Mouse (Mus musculus): ENCODE results near the gene Stac.

Stac gene

GRCm38 (mm10) chr9:111689680-111690483, at the start of gene Stac:
Gene Stac (minus strand): TSS chr9:111690348.
- DNase-seq (ENCODE audit: extremely low spot score, low spot score) = peak; percentile 57

GRCm38 (mm10) chr9:111739431-111740245, 49.5 kb upstream of the Stac start:
- DNase-seq (ENCODE audit: extremely low spot score, low spot score) = peak; percentile 22

GRCm38 (mm10) chr9:111739026-111739425, 48.9 kb upstream of the Stac start:
- no peak for DNase-seq (ENCODE audit: extremely low spot score, low spot score)

DNA sequence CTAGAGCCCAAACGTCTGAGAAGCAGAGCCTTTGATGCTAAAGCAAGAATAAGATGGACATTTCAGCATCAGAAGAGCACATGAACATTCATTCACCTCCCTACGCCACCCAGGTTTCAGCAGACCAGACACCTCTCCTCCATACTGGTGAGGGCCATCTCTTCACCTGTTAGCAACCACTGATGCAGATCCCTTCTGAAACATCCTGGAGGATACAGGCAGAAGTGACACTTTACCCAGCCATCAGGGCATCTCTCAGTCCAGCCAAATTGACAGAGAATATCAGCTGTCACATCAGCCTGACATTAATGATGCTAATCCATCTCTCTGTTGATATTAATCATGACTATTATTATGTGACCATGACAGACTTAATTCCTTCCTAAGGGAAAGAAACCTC, 47.6 kb upstream of the Stac start:
- DNase-seq (ENCODE audit: extremely low spot score, low spot score) = no peak

DNA sequence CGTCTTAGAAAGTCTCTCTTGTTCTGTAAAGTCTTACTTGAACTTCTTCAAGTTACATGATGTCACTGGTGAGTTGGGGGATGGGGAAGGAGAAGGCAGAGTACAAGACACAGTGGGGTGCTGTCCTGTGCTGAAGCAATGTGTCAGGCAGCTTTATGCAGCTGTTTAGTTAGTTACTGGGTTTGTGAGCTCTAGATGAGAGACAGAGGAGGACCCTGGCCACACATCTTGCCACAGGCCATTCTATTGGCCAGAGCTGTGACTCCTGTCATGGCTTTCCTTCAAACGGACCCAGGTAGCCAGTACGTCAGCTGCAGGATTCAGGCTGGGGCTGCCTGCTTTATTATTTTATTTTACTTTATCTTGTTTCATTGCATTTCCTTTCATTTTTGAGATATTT, 45.8 kb upstream of the Stac start:
- no peak for DNase-seq (ENCODE audit: extremely low spot score, low spot score)

GRCm38 (mm10) chr9:111731939-111732670, 42.0 kb upstream of the Stac start:
- DNase-seq (ENCODE audit: extremely low spot score, low spot score) = no peak

DNA sequence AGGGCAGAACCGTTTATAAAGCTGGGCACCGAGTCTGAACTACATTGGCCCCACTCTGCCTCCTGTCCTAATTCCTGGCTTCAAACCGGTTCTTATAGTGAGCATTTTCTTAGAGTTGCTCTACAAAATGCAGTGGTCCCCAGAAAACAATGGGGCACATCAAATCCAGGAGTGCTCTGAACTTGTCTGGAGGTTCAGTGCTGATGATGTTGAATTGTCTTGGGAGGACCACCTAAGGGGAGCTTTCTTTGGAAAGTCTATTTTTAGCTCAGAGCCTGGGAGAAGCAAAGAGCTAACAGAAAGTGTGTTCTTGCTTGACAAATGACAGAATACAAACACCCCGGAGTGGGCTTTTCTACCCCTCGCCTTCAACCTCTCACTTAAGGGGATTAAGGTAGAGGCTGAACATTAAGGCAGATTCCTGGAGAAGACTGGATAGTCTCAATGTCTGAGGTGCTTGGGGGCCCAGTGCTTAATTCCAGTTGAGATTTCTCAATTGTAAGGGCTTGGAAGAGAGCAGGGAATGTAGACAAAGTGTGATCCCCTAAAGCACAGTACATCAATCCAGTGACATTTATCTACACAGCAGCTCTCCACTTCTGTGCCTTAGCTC, 34.9 kb upstream of the Stac start:
- no peak for DNase-seq (ENCODE audit: extremely low spot score, low spot score)

DNA sequence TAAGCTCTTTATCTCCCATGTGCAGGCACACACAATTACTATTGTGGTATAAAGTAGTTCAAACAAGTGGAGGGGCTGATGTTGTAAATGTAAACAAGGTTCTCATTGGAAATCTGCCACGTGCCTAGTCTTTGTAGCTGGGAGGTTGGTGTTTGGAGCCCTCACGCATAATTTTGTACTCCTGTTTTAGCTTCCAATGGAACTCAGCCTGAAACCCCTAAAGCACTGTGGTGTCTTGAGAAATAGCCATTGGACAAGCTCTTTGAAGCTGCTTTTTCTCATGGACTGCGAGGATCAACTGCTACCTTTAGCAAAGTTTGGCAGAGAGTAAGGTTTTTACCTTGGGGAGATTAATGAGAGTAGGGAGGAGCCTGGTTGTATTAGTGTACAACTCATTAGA, 24.3 kb upstream of the Stac start:
- DNase-seq (ENCODE audit: extremely low spot score, low spot score) = no peak

DNA sequence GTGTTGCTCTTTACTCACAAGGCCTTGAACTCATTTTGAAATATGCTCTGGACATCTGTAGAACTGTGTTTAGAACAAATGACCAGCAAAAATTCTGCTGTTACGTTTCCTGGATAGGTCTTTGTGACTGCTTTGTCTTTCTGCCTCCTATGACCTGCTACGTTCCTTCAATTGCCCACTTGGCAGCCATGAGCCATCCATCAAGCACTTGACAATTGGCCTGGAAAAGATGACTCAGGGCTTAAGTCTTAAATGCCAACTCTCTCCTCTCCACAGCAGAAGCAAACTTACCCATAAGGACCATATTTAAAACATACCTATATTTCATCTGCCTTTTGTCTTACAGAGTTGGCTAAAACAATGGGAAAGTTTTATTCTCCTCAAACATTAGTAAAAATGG, 10.0 kb upstream of the Stac start:
- peak; percentile 8 for DNase-seq (ENCODE audit: extremely low spot score, low spot score)

- peak; percentile 37 for DNase-seq (ENCODE audit: extremely low spot score, low spot score)
Observed at GRCm38 (mm10) chr9:111690484-111690855, 322 bp upstream of the Stac start.

GRCm38 (mm10) chr9:111689146-111689545, 1.0 kb downstream of the Stac start:
- no peak for DNase-seq (ENCODE audit: extremely low spot score, low spot score)

DNA sequence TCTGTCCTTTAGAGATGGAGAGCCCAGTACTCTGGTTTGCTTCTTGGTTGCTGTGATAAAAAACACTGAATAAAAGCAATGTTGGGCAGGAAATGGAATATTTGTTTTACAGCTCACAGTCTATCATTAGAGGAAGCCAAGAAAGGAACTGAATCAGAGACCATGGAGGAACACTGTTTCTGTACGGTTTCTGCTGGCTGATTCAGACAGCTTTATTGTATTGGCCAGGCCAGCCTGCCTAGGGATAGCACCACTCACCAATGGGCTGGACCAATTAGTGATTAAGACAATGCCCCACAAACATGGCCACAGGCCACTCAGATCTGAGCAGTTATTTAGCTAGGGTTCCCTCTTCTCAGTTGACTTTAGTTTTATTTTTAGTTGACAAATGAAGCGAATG, 6.0 kb downstream of the Stac start:
- DNase-seq (ENCODE audit: extremely low spot score, low spot score) = no peak

GRCm38 (mm10) chr9:111679516-111679915, 10.6 kb downstream of the Stac start:
- no peak for DNase-seq (ENCODE audit: extremely low spot score, low spot score)

- no peak for DNase-seq (ENCODE audit: extremely low spot score, low spot score)
Observed at GRCm38 (mm10) chr9:111669816-111670215, 20.3 kb downstream of the Stac start.

- no peak for DNase-seq (ENCODE audit: extremely low spot score, low spot score)
Observed at GRCm38 (mm10) chr9:111655066-111655465, 35.1 kb downstream of the Stac start.

- DNase-seq (ENCODE audit: extremely low spot score, low spot score) = no peak
Observed at GRCm38 (mm10) chr9:111644228-111644627, 45.9 kb downstream of the Stac start.

- no peak for DNase-seq (ENCODE audit: extremely low spot score, low spot score)
Observed at GRCm38 (mm10) chr9:111643369-111643768, 46.8 kb downstream of the Stac start.

DNA sequence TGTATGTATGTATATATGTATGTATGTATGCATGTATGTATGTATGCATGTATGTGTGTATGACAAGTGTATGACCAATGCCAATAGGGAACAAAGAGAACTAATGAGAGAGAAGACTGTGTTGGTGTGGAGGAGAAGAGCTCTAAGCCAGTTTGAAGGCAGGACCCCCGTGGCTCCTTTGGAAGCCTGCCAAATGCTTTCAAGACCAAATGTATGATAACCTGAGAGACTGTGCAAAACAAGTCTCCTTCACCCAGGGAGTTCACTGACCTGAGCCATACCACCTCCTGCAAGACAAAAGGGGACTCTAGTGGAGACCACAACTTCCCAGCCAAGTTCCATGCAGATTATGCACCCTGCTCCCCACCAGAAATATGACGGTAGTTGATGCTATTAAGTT, 52.5 kb downstream of the Stac start:
- DNase-seq (ENCODE audit: extremely low spot score, low spot score) = no peak

GRCm38 (mm10) chr9:111632833-111633232, 57.3 kb downstream of the Stac start:
- DNase-seq (ENCODE audit: extremely low spot score, low spot score) = no peak

DNA sequence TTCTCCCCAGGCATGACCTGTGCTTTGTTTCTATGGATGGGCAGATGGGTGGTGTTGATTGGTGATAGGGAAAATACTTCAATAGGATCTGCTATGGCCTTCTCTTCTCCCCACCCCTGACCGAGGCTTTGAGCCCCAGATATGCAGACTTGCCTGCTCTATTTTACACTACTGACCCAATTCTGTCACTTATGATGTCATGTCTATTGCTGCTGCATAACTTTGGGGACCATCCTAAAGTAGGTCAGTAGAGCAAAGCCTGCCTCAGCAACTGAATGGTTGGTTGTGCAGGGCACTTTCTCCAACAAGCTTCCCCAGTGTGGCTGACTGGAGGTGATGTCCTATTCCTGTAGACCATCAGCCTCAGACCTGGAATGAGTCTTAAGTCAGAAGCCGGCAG, 69.0 kb downstream of the Stac start:
- DNase-seq (ENCODE audit: extremely low spot score, low spot score) = no peak

GRCm38 (mm10) chr9:111611341-111611740, 78.8 kb downstream of the Stac start:
- DNase-seq (ENCODE audit: extremely low spot score, low spot score) = no peak

DNA sequence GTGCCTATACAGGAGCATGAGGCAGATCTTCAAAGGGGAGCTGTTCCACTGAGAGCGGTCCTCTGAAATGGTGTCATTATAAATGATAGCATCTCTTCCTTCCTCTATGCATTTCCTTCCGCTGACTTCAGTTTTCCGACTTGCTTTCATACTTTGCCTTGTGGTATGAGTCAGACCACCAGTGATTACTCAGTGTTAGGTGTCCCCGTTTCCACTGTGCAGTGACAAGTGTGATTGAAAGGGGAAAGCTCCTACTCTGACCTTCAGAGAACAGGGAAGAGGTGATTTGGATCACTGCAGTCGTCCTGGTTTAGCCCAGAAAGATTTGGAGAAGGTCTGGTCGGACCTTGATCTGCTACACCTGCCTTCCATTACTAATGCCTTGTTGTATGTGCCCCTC, 81.4 kb downstream of the Stac start:
- DNase-seq (ENCODE audit: extremely low spot score, low spot score) = no peak
